Mouse (Mus musculus): ENCODE results near the gene Ddx51.

The Ddx51 gene

GRCm38 (mm10) chr5:110664041-110664440, 10.8 kb downstream of the Ddx51 start:
- no peak for DNase-seq (ENCODE audit: low spot score in 2 of 2)

- no peak for DNase-seq (ENCODE audit: low spot score in 2 of 2)
Measured at GRCm38 (mm10) chr5:110664750-110665269, 11.6 kb downstream of the Ddx51 start.

GRCm38 (mm10) chr5:110665486-110666121, 12.4 kb downstream of the Ddx51 start:
- DNase-seq (ENCODE audit: low spot score in 2 of 2), result no peak

- DNase-seq (ENCODE audit: low spot score in 2 of 2), result no peak
Measured at GRCm38 (mm10) chr5:110682041-110682440, 28.8 kb downstream of the Ddx51 start.

GRCm38 (mm10) chr5:110698617-110699016, 45.4 kb downstream of the Ddx51 start:
- no peak for DNase-seq (ENCODE audit: low spot score in 2 of 2)

- DNase-seq (ENCODE audit: low spot score in 2 of 2), result no peak
Measured at GRCm38 (mm10) chr5:110704004-110704403, 50.8 kb downstream of the Ddx51 start.

- no peak for DNase-seq (ENCODE audit: low spot score in 2 of 2)
Measured at GRCm38 (mm10) chr5:110709256-110709655, 56.0 kb downstream of the Ddx51 start.

Data from cerebellum, postnatal 4 days (tissue).